Mouse (Mus musculus) thymus, postnatal 25 days (tissue): ENCODE results near the gene Kcnk10.

Source experiments
- DNase-seq: peaks from one replicate; pipeline ENCODE4 v3.0.0; 2022

Gene Kcnk10

DNA sequence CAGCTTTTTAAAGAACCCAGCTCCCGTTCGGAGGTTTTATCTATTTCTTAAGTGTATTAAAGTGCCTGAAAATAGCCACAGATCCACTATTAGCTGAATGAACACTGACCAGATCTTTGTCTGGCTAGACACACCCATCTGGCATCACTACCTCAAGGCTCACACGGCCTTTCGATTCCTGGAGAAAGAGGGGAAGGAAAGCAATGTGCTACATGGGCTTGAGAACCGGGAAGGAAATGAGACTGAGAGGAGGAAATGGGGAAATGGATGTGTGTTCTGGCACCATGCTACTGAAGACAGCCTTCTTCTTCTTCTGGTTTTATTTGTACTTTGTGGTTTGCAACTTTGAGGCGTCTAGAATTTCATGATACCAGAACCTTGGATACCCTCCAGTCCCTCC is 8.7 kb downstream of the Kcnk10 start:
- DNase-seq: no peak

DNA sequence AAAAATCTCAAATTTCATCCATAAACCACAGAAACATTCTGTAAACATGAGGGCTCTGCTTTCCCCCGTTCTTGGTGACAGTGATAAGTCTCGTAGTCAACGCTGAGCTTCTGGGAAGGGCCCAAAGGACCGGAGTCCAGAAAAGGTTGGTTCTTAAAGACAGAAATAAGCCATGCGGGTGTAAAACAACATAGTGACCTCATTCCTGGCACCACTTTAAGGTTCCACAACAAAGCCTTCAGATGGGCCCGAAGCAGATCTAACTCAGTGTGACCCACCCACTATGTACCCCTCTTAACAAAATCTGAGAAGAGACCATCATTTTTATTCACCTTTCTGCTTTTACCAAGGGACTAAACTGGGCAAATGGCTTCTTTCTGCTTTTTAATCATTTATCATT is 10.2 kb downstream of the Kcnk10 start:
- DNase-seq: no peak

DNA sequence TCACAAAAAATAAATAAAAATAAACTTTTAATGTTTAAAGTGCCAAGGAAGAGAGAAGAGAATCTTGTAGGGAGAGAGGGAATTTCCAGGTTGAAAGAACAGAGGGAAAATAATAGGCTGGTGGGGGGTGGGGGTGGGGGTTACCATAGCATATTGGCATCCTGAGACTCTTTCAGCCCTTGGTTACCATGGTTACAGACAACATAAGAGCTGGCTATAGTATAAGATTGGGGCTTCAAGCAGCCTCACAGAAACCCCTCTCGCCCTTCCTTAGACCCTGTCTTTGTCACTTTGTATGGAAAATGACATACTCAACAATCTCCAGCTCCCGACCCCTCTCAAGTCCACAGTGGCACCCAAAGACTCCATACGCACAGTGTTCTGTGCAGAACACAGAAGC is 13.7 kb downstream of the Kcnk10 start:
- no peak for DNase-seq

DNA sequence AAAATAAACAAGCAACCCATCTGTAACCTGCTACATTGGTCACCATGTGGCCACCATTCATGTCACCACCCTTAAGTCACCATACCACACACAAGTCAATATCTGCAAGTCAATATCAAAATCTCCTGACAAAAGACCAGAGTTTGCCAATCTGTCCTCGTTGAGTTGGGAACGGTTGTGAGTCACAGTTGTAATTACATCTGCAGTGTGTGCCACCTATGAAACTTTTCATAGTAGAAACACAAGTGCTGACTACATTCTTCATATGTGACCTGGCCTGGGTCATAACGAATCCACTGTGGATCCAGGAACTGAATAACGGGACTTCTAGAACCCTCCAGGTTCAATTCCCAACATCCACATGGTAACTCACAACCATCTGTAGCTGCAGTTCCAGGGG is 14.8 kb downstream of the Kcnk10 start:
- no peak for DNase-seq

DNA sequence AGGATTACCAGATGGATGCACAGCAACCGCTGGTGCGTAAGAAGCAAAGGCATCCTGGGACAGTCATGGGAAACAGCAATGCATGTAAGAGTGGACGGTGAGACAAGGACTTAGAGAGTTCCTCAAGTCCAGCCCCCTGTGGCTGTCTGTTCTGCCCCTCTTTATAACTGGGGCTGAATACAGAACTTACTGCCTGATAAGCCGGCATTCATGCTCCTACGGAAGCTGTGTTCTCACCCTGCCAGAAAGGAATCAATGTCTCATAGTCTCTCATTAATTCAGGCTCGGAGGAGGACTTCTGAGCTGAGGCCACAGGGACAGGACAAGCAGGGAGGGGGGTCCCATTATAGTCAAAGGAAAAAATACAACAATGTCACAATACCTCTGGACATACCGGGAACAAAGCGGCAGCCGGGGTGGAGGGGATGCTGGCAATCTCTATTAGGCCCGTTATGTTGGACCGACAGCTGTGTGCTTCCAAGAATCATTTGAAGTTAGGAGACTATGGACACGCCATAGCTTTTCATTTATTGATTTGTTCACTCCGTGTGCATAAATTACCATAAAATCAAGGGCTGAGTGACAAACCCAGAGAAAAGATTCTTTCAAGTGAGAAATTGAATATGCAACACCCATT is 15.7 kb downstream of the Kcnk10 start:
- no peak for DNase-seq

DNA sequence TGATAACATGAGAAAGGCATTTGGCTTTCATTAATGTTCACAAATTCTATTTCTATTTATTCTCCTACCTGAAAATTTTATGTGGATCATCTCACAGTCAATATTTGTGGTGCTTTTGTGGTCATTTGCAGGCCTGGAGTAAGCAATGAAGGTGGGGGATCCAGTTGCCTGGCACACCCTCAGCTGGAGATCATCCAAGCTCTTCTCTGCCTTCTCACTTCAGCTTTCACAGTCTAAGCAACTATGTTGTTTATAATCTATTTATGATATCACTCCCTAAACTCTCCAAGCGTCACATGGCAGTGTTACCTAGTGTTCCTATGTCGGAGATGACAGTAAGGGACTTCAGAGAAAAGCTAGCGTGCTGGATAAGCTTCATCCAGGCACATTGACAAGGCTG is 18.1 kb downstream of the Kcnk10 start:
- DNase-seq: no peak

DNA sequence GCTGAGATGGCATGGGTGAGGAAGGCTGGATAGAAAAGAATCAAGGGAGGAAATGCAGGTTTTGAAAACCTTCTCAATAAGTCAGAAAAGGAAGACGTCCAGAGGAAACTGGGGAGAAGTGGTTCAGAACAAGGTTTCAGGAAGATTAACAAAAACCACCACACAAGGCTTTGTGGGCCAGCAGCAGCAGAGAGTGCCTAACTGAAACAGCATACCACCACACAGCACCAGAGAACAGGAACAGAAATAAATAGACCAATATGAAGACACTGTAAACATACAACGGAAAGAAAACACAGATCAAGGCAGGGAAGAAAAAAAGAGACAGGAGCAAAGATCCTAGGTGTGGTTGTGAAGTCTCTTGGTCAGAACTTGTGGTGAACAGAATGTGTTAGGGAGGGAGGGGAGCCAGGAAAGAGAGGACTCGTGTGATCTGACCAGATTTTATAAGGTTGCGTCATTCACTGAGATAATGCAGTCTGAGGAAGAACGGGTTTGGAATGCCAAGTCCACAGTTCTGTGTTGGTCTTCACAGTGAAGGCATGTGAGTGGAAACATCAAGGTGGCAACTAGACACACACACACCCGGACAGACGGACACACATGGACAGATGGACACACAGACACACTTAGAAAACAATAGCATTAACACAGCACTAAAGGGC is 21.0 kb downstream of the Kcnk10 start:
- no peak for DNase-seq

DNA sequence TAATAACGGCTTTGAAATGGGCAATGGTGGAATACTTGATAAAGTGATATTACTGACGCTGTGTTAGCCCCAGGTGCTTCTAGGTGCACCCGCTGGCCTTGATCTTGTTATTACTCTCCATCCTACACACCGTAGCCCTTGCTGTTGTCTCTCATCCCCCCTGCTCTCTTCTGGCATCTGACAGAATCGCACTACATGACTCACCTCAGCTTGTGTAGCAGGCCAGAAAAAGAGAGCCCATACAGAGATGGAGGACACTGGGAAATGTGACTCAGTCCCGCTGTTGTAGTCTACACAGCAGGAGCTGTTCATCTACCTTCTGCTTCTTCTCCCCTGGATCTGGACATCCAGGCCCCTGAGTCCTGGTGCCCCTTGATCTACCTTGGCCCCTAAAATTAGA is 28.1 kb downstream of the Kcnk10 start:
- DNase-seq: no peak

DNA sequence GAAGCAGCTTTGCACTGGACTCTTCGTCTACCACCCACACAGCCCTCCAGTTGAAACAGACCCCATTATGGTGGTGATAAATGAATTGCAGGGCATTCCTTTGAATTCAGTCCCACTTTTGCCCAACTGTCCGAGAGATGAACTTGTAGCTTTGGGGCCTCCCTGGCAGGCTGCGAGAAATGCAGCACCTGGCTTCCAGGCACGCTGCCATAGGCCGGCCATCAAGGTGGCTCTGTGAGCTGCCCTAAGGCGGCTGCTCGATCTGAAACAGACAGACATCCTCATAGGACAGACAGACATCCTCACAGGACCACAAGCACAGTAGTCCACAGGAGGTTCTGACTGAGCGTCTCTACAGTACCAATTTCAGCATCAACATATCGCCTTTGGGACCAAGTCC is 30.0 kb downstream of the Kcnk10 start:
- DNase-seq: no peak

DNA sequence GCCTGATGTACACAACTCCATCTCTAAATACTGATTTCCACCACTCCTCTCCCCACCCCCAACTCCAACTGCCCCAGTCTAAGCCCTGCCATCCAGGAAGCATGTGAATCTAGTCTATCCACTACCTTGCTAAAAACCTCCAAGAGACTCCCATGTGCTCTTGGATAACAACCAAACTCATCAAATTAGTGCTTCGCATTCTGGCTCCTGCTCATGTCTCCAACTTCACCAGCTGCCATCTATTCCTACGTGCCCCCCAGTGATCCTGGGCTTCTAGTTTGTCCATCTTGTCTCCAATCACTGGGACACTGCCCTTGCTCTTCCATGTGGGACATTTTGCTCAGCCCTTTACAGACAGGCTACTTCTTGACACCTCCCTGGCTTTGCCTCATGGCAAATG is 32.2 kb downstream of the Kcnk10 start:
- DNase-seq: no peak

DNA sequence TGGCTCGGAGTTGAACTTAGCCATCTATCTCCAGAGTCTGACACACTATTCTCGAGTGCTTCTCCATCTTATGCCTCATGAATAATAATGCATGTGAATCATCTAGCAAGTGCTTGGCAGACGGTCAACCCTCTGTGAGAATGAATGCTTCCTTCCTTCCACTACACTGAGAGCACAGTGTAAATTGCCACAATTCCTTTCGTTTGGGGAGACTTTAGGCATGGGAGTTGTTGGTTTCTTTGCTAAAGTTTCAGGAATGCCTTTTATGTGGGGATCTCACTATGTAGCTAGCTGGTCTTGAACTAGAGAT is 32.9 kb downstream of the Kcnk10 start:
- no peak for DNase-seq

DNA sequence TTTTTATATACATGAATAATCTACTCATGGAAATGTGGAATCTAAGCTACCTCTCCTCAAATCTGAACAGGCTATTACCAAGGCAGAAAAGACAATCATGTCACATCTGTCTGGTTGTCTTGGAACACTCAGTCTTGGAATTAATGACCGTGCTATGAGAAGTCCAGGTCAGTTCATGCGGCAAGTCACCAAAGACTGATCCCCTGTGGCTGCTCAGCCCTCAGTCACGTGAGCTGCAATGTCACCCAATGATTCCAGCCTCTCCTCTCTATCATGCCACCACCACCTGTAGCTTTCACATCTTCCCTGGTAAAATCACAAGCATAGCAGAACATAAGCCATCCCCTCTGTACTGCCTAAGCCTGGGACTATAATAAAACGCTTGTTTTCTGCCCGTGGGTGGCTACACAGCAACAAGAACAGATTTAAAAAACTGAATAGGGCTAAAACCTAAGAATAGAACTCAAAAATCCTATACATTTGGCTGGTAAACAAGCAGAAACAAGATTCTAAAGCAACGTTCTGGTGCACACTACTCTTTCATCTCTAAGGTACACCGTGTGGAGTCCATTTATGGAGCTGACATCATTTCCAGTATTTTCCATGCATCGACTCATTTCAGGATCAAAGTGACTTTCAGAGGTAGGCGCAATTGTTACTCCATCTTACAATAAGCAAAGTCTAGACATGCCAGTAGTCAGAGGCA is 33.4 kb downstream of the Kcnk10 start:
- no peak for DNase-seq

DNA sequence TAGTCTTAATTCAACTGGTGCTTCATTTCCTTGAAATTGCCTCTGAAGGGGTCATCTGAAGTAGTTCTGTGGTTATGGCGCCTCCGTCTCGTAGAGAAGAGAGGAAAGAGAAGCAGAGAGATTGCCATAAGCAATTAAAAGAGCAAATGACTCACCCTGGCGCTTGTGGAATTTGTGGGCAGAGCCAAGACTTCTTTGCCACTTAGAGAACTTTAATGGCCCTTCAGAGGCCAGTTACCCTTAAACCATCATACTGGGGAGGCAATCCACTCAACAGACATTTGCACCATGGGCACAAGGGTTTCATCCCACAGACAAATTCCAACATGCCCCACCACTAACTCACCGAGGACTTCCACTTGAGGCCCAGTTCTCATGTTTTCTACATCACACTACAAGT is 41.4 kb downstream of the Kcnk10 start:
- DNase-seq: no peak

DNA sequence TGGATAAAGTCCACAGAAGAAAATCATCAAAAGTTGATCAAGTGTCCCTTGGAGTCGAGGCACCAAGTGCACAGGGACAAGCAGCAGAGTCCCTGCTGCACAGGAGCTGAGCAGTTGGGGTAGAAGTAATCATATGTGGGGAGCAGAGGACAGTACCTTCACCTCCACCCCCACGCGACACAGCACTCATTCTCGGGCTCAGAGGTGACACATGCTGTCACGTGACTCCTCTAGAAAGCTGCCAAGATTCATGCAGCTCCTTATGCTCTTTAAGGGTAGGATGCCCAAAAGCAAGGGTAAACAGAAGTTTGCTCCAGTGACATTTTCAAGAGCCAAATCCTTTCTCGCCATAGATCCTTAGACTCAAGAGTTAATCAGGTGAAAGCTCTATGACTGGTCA is 42.1 kb downstream of the Kcnk10 start:
- DNase-seq: no peak

DNA sequence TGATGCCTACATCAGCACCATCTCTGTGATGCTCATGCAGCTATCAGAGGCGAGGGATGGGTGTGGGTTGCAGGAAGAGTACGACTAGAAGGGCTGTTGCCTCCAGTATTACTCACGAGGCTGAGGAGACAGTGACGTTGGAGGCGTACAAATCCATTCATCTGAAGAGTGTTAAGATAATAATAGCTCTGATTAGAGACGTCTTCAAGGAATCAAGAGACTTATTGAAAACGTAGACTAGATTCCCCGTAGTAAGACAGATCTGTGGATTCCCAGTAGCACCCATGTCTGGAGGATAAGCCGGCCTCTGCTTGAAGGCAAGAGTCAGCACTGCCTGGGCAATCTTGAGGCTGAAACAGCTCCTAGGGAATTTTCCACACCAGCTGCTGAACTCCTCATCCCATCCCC is 42.6 kb downstream of the Kcnk10 start:
- no peak for DNase-seq

DNA sequence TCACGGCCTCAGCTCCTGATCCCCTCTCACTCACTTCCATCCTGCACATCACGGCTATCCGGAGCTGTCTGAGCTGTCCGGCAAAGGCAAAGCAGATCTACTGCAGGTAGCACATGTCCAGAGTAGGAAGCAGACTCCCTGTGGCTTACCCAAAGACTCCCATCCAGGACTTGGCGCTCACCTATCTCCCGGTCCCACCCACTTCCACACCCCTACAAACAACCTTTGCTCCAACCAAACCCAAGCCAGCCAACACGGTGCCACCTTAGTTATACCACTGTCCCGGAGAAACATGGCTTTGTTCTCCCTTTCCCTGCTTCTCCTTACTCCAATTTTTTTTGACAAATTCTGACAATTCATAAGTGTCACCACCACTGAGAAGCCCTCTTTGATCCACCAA is 49.5 kb downstream of the Kcnk10 start:
- no peak for DNase-seq

DNA sequence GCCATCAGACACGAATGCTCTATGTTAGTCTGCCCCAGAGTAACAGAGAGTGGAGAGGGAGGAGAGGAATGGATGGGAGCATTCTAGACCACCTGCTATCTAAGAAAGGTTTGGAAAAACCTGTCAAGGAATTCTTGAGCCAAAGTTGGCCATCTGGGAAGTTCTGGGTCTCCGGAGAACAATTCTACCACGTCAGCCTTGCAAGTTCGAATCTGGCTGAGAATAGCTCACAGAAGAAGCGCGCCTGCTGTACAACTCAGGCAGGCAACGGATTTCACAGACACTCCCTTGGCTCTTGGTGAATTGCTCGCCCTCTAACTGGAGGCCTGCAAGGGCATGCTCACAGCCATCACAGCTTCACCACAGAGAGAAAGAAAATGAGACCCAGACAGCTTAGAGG is 52.7 kb downstream of the Kcnk10 start:
- no peak for DNase-seq

DNA sequence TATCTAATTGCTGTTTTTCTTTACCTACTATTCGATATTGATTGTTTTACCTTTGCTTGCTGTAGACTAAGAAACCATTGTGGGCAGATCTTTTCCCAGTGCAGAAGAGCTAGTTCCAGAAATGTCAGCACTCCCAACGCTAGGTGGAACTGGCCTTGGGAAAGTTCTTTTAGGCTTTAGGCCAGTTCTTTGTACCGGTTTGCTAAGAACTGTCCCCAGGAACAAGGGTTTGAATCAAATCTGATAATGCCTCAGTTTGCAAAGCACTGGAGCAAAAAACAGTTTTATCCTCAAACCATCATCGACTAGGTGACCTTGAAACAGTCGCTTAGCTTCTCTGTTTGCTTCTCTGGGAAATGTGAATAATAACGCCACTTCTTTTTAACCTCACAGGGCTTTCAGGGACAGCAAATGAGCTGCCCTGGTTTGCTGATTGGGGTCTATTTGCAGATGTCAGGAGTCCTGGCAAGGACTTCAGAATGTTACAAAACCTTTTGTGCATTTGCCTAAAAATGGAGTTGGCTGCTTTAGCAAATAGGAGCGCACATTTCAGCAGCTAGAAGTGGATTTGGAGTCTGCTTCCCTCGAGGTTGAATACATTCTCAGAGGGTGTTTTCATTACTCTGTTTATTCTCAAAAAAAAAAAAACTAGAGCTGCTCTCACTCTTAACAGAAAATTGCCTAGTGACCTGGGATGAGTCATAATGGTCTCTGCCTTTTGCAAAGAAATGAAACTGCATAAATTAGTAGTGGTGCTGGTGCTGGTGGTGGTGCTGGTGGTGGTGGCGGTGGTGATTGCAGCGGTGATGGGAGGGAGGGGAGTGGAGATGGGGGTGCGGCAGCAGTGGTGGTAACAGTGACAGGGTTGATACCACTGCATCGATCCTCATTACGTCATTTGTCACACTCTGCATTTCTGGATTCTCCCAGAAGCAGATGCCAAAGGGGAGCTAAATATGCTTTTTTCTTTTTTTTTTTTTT is 53.5 kb downstream of the Kcnk10 start:
- no peak for DNase-seq

DNA sequence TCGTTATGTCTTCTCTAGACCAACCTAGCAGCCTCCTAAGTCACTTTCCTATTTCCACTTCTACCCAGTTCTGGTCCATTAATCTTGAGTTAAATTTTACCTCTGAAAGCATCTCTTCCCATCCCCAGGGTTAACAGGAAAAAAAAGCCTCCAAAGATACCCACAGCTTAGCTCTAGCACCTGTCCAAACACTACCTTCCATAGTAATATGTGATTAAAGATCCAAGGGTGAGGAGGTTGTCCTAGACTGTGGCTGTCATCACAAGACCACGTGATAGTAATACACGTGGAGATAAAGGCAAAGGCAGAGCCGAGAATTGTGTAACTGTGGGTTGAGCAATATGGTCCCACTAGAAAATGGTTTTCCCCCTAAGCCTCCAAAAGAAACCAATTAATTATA is 56.8 kb downstream of the Kcnk10 start:
- DNase-seq: no peak

DNA sequence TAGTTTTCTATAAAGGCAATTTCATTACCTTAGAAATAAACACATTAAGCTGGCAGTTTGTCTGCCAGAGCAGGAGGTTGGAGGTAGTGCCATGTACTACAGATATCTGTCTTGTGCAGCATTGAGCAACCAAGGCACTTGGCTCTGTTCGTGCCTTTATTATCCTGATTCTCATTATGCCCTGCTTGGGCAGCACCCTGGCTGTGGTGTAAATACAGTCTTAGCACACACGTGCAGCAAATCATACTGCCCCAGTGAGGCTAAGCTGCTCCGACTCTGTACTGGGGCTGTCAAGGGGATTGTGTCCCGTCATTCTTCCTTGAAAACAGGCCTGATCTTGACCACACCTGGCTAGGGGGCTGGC is 57.6 kb downstream of the Kcnk10 start:
- no peak for DNase-seq

DNA sequence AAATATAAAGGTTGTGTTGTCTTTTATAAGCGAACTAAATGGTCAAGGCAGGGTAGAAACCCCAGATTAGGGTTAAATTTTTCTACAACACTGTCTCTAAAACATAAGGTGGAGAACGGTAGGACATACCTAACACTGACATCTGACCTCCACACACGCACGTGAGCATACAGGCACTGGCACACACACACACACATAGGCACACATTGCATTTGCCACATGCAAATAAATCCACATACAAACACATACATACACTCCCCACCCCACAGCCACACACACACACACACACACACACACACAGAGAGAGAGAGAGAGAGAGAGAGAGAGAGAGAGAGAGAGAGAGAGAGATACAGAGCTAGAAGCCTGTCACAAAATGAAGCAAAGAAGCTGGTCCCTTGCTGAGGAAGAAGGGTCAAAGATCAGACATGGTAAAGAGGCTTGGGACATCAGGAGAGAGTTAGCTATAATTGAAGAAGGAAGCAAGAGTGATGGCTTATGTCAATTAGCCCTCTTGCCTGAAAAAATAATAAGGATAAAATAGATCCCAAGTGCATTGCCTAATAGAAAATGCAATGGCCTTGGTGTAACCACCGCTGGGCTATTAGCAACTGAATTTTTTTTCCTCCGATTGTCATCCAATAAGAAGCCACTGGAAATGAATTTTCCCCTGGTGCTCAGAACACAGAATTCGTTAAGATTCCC is 58.1 kb downstream of the Kcnk10 start:
- no peak for DNase-seq

DNA sequence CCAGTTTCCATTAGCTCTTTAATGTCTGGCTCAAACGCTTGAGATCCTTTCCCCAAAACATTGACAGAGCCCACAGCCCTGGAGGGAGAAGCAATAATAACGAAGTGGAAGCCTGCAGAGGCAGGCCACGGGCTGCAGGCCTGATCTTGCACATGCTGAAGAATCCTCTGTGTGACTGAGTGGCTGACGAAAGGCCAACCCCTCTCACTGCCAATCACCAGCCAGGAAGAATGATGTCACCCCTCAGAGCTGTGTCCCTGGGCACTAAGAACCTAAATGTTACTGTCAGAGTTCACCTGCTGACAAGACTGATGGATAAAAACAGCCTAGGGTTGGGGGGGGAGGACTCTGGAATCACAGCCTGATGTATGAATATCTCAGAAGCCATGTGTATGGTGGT is 72.5 kb downstream of the Kcnk10 start:
- DNase-seq: no peak
